ENCODE assay signal across 7 mouse cellular contexts in genomic region chr6:120037004-120037635, GRCm38 (mm10). TPM values are rescaled to one million over a fixed set of nuclear protein-coding genes. Genes with fewer than 3 reads are reported as not detected.
DNase-seq lines count a peak whose midpoint lies in the region; ATAC-seq lines count a peak whose summit lies in the region.

No protein-coding gene starts in this region.

- H3K27me3 ChIP-seq in intestine, embryonic 15.5 days (replicated peaks) = no peaks in the 10 kb centered on the region
- no peaks in the 10 kb centered on the region for H3K27me3 ChIP-seq in midbrain, embryonic 10.5 days (ENCODE audit: low read depth, poor library complexity, severe bottlenecking)

- DNase-seq in adrenal gland, adult 8-10 months = peak; percentile 64
- peak; percentile 17 for DNase-seq in embryo, embryonic 11.5 days (ENCODE audit: low read depth, low spot score)
- peak; percentile 41 to 58 for DNase-seq in gastrocnemius, postnatal 36 days
- peak; percentile 65 for DNase-seq in left cerebral cortex, postnatal 4 days
- peak; percentile 78 for DNase-seq in midbrain, embryonic 10.5 days (ENCODE audit: low spot score)
- peak; percentile 20 to 24 for DNase-seq in right cerebral cortex, postnatal 36 days (ENCODE audit: low spot score in 2 of 2)

- peak overlapping the region; percentile 94 for H3K9ac ChIP-seq in intestine, embryonic 15.5 days

- H3K27ac ChIP-seq in intestine, embryonic 15.5 days = peak overlapping the region; percentile 99
- peak overlapping the region; percentile 95 for H3K27ac ChIP-seq in midbrain, embryonic 10.5 days (replicated peaks)

- 0 out of 2 replicates have a peak, but pooled peaks have one; percentile 5 for ATAC-seq in intestine, embryonic 15.5 days

- H3K4me1 ChIP-seq in intestine, embryonic 15.5 days (replicated peaks) = no peaks in the 10 kb centered on the region
- peaks cover 26% of the 10 kb centered on the region for H3K4me1 ChIP-seq in midbrain, embryonic 10.5 days

- intact Hi-C loops in gastrocnemius, postnatal 36 days (cut with DNase I) = loop anchor here (2.0 kb wide), 1 partner anchor 36 kb away; no protein-coding TSS in a partner anchor
- intact Hi-C loops in left cerebral cortex, postnatal 4 days (cut with DNase I) = no loop called here

- no peaks in the 10 kb centered on the region for H3K9me3 ChIP-seq in intestine, embryonic 15.5 days
- no peaks in the 10 kb centered on the region for H3K9me3 ChIP-seq in midbrain, embryonic 10.5 days (replicated peaks)

- under 1% methylated on average over 51 of the region's 51 CpGs for WGBS in intestine, embryonic 15.5 days
- under 1% methylated on average over 51 of the region's 51 CpGs for WGBS in midbrain, embryonic 10.5 days

- 0 out of 2 replicates have a peak, but pooled peaks cover 3% of the 10 kb centered on the region for H3K36me3 ChIP-seq in intestine, embryonic 15.5 days
- peaks cover 26% of the 10 kb centered on the region for H3K36me3 ChIP-seq in midbrain, embryonic 10.5 days

- H3K4me2 ChIP-seq in intestine, embryonic 15.5 days (replicated peaks) = peak overlapping the region; percentile 85

- peak overlapping the region; percentile 95 for H3K4me3 ChIP-seq in intestine, embryonic 15.5 days (replicated peaks)
- peak overlapping the region; percentile 99 for H3K4me3 ChIP-seq in midbrain, embryonic 10.5 days

RNA-seq across cellular contexts. Expression of gene Wnk1, which starts 1.4 kb away (rescaled TPM):
- 100 to 1,000 TPM; 160 to 245 (median 208) TPM for total RNA-seq in adrenal gland, adult 8-10 months (2022)
- 100 to 1,000 TPM; 283 to 313 TPM for total RNA-seq in gastrocnemius, postnatal 36 days (2021)
- 39.5 and 42.6 TPM in 2 replicates for polyA plus RNA-seq in intestine, embryonic 15.5 days (2015; fragmentation: Nextera tagmentation; extraction: Ambion mirVana)
- 100 to 1,000 TPM; 154 to 168 TPM for total RNA-seq in left cerebral cortex, postnatal 4 days (2021)
- polyA plus RNA-seq in midbrain, embryonic 10.5 days (2016; fragmentation: Nextera tagmentation; extraction: Ambion mirVana) = 44.1 and 50.7 TPM in 2 replicates

RNA-seq across cellular contexts. Expression of gene Ninj2, which starts 56.0 kb away (rescaled TPM):
- not detected for total RNA-seq in adrenal gland, adult 8-10 months (2022)
- total RNA-seq in gastrocnemius, postnatal 36 days (2021) = not detected
- polyA plus RNA-seq in intestine, embryonic 15.5 days (2015; fragmentation: Nextera tagmentation; extraction: Ambion mirVana) = not detected in 2 replicates
- total RNA-seq in left cerebral cortex, postnatal 4 days (2021) = not detected
- not detected in 2 replicates for polyA plus RNA-seq in midbrain, embryonic 10.5 days (2016; fragmentation: Nextera tagmentation; extraction: Ambion mirVana)

Comparison
In these comparisons a context has a peak if more than half of its experiments do, and no peak if none do; other contexts are left out.
1. Peak in every context shown above with its lines: DNase-seq, ATAC-seq, H3K4me3 ChIP-seq and H3K27ac ChIP-seq.
2. DNase-seq: peak in every context shown above with its lines; median percentile 78 in midbrain, embryonic 10.5 days; 65 in left cerebral cortex, postnatal 4 days; 64 in adrenal gland, adult 8-10 months; 50 in gastrocnemius, postnatal 36 days; 22 in right cerebral cortex, postnatal 36 days; 17 in embryo, embryonic 11.5 days.